Mouse (Mus musculus): ENCODE data around the gene Ccl21b.
"Not testable (repeated sequence)": the region's sequence is repeated elsewhere in the genome, so short reads cannot be mapped to it uniquely, and the experiment has no call there.

The Ccl21b gene

DNA sequence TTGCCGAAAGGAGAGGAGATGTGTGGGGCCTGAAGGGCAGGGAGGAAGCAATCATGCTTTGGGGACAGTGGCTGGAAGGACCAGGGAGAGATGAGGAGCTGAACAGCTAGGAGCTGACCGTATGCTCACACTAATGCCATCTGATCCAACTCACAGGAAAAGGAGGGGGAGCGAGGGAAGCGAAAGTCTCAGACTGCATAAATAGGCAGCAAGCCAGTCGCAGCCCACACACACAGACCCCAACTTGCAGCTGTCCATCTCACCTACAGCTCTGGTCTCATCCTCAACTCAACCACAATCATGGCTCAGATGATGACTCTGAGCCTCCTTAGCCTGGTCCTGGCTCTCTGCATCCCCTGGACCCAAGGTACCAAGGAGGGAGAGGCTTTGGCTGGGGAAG, at the start of gene Ccl21b:
Gene Ccl21b (plus strand): TSS at position 301 of the 400 bp plus-strand sequence.
- not testable (repeated sequence) for DNase-seq (ENCODE audit: low read depth, low spot score)

DNA sequence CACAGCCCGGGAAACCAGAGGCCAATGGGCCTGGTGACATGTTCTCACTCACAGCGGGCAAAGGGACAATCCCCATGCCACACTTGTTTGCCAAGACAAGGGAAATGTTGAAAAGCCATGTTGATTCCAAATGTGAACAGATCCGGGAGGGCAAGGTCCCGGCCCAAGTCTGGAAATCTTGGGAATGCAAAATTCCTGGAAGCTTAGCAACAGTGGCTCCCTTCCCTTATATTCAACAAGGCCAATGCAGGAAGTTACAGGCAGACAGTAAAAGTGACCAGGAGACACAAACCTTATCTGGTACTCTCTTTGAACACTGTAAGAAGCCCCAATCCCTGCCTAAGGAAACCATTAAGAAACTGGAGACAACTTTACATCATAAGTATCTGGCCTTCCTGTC, 15.2 kb upstream of the Ccl21b start, which contains the start of gene Gm10600:
Gene Gm10600 (plus strand): TSS at position 301 of the 400 bp plus-strand sequence.
- not testable (repeated sequence) for DNase-seq (ENCODE audit: low read depth, low spot score)

DNA sequence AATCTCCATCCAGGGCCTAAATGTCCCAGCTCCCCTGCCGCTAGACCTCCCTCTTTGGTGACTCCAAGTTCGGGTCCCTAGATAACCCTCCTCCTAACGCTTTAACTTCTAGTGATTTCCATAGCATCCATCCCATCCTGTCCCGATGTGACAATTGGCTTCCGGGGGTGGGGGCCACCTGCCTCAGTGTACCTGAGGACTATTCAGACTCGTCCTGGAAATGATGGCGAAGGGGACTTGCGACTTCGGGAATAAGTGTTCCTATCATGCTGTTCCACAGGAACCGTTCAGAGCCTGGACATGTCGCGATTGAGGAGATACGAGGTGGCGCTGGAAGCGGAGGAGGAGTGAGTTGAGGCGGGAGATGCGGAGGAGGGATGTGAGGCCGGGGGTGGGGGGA, 38.4 kb downstream of the Ccl21b start, which contains the start of gene Gm21953:
Gene Gm21953 (plus strand): TSS at position 301 of the 400 bp plus-strand sequence.
- DNase-seq (ENCODE audit: low read depth, low spot score), result not testable (repeated sequence)
